Mouse (Mus musculus) fibroblast of lung, adult 2 months (primary cell): ENCODE measurements around the gene Arpc5.

Experiments used
- DNase-seq: peaks from one replicate; pipeline ENCODE4 v3.0.0-alpha.2; 2011; ENCODE audit warnings: low read depth

Gene Arpc5

GRCm38 (mm10) chr1:152815265-152815701, 48.9 kb downstream of the Arpc5 start:
- no peak for DNase-seq

- DNase-seq = no peak
Measured at GRCm38 (mm10) chr1:152817027-152817769, 50.9 kb downstream of the Arpc5 start.

GRCm38 (mm10) chr1:152817794-152818193, 51.5 kb downstream of the Arpc5 start:
- DNase-seq = no peak

GRCm38 (mm10) chr1:152819558-152819957, 53.2 kb downstream of the Arpc5 start:
- no peak for DNase-seq

- peak; percentile 15 for DNase-seq
Measured at GRCm38 (mm10) chr1:152820911-152821695, 54.8 kb downstream of the Arpc5 start.

- DNase-seq = peak; percentile 80
Measured at GRCm38 (mm10) chr1:152821746-152822145, 55.4 kb downstream of the Arpc5 start.

GRCm38 (mm10) chr1:152824206-152824605, 57.9 kb downstream of the Arpc5 start:
- DNase-seq = no peak
